Mouse (Mus musculus): ENCODE results near the gene Myh6.
"Not testable (repeated sequence)": the region's sequence is repeated elsewhere in the genome, so short reads cannot be mapped to it uniquely, and the experiment has no call there.

Myh6 gene

DNA sequence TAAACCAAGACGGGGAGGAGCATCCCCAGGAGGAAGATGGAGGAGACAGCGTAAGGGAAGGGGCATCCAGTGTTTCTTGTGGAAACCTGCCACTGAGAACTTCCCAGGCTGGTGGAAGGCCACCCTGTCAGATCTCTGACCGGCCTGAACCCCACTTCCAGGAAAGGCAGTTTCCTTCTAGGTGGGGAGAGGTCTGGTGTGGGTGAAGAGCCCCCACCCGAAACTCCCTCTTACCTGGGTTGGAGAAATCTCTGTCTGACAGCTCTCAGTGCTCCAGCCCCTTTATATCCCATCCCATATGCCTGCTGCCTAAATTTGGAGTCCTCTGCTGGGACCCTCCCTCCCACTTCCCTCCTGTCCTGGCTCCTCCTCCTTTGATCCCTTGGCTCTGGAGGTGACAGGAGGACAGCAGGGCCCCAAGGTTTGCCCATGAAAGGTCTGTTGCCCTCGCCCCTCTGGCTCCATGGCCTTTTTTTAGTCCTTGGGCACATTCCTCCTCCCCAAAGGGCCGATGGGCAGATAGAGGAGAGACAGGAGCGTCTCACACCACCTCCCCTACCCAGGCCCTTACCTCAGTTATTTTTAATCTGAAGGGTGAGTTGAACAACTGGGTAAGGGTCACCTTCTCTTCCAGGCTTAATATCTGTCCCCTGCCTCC is at the start of gene Myh6:
Gene Myh6 (minus strand): TSS at position 608 of the 658 bp plus-strand sequence.
- no peak for DNase-seq (ENCODE audit: low spot score)

- DNase-seq (ENCODE audit: low spot score) = no peak
These were observed 49.0 kb upstream of the Myh6 start for GRCm38 (mm10) chr14:55015767-55016111.

- peak; percentile 93 for DNase-seq (ENCODE audit: low spot score)
These were observed 48.5 kb upstream of the Myh6 start, which contains the start of gene Ngdn for GRCm38 (mm10) chr14:55014991-55015766. Ngdn (plus strand) TSS chr14:55015454.

DNA sequence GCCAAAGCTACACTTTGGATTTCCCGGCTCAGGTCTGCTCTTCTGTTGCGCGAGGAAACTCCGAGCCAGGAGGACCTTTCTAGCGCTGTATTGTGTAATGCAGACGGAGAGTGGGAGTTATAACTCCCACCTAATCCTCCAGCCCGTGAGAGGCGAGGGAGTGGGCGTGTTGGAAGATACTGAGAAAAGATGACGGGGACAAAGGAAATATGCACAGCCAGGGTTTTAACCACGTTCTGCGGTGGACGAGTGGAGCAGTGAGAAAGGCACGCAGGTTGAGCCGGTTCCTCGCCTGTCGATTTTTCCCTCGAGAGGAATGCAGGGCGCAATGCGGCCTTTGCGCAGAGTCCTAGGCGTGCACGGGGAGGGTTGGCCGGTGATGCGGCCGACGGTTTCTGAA is 47.9 kb upstream of the Myh6 start:
- no peak for DNase-seq (ENCODE audit: low spot score)

DNA sequence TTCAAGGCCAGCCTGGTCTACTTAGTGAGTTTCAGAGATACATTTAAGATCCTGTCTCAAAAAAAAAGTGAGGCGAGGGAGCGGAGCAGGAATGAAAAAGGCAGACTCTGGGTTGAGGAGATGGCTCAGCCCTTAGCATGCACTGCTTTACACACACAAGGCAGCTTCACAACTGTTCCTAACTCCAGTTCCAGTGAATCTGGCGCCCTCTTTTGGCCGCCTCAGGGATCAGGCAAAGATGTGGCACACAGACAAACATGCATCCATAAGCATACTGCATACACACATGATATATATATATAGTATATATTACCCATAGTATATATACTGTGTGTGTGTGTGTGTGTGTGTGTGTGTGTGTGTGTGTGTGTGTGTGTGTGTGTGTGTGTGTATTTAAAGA is 44.4 kb upstream of the Myh6 start:
- DNase-seq (ENCODE audit: low spot score) = no peak

DNA sequence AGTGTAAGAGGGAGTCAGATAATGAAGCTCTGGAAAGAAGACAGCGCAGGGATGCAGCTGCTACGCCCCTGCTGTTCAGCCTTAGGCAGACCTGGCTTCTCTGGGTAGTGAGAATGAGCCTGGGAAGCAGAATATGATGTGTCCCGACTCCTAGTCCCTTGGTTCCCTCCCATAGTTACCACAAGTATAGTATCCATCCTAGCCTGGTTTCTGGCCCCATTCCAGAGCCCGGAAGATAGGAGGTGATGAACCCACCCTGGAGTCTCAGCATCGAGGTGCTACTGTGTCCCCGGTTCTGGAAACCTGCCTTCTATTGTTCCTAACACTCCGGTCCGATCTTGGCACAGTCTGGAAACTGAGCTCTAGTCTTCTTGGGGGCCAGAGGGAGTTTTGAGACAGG is 41.7 kb upstream of the Myh6 start:
- no peak for DNase-seq (ENCODE audit: low spot score)

DNA sequence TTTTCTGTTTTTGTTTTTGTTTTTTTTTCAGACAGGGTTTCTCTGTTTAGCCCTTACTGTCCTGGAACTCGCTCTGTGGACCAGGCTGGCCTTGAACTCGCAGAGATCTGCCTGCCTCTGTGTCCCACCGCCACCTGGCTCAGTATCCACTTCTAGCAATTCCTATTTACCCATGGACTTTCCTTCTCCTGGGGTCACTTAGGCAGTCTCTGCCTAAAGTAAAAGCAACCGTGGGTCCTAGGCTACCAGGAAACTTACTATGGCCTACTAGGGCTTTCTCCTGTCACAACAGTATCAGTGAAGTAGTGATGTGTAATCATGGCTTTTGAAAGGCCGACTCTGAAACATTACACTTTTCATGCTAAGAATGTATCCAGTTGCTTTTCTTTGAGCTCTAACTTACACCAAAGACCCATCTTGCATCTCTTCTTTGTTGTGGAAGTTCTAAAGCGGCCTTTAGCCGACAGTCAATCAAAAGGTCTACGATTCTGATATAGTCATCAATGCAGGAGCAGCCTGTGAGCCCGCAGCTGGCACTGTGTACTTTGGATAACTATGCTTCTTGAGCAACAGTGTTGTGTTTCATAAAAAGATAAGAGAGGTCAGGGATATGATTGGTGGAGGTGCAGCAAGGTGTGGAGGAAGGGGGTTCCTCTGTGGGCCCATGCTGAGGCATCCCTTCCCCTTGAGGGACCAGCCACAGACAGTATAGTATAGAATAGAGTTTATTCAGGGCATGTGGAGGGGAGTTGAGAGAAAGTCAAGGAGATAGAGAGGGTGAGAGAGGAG is 40.6 kb upstream of the Myh6 start:
- DNase-seq (ENCODE audit: low spot score) = no peak

- DNase-seq (ENCODE audit: low spot score) = no peak
These were observed 39.8 kb upstream of the Myh6 start for GRCm38 (mm10) chr14:55006541-55006940.

GRCm38 (mm10) chr14:55005967-55006366 is 39.2 kb upstream of the Myh6 start:
- no peak for DNase-seq (ENCODE audit: low spot score)

DNA sequence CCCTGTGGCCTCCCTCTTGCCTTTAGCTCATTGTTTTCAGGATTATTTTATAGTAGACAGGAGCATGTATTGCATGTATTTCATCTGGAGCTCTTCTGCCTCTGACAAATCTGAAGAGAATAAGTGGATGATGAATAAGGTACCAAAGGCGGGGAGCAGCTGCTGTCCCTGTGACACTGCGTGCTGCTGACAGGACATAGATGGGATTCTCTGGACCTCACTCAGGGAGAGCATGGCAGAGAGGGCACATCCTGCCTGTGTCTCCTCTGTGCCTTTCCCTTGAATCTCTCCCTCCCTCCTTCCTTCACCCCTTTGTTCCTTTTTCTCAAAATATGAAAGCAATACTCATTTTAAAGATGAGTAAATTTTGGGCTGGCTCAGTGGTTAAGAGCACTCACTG is 38.8 kb upstream of the Myh6 start:
- no peak for DNase-seq (ENCODE audit: low spot score)

GRCm38 (mm10) chr14:55003878-55004855 is 37.4 kb upstream of the Myh6 start:
- DNase-seq (ENCODE audit: low spot score) = no peak

- DNase-seq (ENCODE audit: low spot score) = no peak
These were observed 36.0 kb upstream of the Myh6 start for GRCm38 (mm10) chr14:55002687-55003120.

DNA sequence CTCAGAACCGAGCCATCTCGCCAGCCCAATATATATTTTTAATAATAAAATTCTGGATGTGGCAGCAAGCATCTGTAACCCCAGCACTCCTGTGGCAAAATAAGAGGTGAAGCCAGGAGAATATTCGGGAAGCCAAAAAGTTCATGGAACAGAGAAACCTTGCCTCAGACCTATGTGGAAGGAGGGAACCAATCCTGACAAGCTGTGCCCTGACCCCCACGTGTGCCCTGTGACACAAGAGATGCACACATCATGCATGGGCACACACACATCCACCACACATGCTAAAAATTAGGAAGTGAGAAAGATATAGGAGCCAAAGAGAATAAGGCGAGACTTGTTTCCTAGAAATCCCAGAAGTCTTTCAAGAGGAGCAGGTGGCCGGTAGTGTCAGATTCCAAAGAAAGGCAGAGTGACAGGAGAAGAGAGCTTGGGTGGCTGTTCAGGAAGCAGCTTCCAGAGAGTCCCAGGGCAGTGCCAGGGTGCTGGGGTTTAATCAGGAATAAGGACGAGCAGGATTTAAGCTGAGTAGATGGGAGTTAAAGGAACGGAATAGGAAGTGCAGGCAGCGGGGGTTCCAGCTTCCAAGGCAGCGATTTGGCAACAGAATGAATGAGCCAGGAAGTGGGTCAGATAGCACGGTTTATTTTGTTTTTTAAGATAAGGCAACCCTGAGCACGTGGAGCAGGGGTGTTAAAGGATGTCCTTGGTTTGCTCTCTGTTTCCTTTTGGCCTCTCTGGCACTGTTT is 35.4 kb upstream of the Myh6 start:
- no peak for DNase-seq (ENCODE audit: low spot score)

DNA sequence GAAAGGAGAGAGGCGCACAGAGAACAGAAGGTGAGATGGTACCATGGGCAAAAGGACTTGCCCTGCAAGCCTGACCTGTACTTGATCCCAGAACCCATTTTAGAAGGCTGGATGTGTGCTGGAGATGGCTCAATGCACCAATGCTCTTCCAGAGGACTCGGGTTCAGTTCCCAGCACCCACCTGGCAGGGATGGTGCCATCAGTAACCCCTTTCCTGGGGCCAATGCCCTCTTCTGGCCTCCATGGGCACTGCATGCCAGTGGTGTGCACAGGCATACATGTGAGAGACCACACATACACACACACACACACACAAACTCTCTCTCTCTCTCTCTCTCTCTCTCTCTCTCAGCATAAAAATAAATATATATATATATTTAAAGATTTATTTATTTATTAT is 34.7 kb upstream of the Myh6 start:
- DNase-seq (ENCODE audit: low spot score) = no peak

GRCm38 (mm10) chr14:55000814-55001213 is 34.1 kb upstream of the Myh6 start:
- DNase-seq (ENCODE audit: low spot score) = no peak

DNA sequence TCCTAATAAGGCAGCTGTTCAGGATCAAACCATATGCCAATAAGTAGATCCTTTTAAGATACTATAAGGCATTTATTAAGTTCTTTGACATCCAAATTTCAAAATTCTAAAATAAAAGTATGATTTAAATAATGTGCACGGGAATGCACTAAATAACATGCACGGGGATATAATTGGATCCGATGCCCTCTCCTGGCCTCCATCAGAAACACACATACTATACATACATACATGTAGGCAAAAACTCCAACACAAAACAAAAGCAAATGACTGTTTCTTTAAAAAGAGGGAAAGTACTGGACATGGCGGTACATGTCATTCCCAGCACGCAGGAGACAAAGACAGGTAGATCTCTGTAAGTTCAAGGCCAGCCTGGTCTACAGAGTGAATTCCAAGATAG is 33.1 kb upstream of the Myh6 start:
- not testable (repeated sequence) for DNase-seq (ENCODE audit: low spot score)

DNA sequence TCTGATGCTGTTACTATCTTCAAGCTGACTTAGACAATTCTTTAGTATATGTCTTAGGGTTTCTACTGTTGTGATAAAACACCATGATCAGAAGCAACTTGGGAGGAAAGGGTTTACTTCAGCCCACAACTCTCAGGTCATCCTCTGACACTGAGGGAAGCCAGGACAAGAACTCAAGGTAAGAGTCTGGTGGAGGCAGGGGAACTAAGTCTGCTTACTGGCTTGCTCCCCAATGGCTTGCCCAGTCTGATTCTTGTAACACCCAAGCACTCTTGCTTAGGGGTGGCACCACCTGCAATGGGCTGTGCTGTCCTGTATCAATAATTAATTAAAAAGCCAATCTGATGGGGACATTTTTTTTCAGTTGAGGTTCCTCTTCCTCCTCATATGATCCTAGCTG is 32.0 kb upstream of the Myh6 start:
- no peak for DNase-seq (ENCODE audit: low spot score)

DNA sequence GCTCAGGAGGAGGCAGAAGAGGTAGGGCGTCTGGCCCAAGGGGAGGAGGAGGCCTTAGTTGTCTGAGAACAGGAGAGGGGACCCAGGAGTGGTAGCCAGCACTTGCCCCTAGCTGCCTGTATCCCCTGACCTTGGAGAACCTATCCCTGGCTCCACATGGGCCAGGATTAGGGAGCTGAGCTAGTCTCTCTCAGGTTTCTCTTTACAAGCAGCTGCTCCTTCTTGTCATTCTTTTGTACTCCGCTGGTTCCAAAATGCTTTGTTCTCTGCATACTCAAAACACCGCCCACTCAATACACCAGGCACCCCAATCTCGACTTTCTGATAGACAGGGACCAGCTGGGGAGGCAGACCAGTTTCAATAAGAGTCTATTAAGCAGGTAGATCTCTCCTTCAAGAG is 30.6 kb upstream of the Myh6 start:
- no peak for DNase-seq (ENCODE audit: low spot score)

- no peak for DNase-seq (ENCODE audit: low spot score)
These were observed 30.1 kb upstream of the Myh6 start for GRCm38 (mm10) chr14:54996793-54997192.

DNA sequence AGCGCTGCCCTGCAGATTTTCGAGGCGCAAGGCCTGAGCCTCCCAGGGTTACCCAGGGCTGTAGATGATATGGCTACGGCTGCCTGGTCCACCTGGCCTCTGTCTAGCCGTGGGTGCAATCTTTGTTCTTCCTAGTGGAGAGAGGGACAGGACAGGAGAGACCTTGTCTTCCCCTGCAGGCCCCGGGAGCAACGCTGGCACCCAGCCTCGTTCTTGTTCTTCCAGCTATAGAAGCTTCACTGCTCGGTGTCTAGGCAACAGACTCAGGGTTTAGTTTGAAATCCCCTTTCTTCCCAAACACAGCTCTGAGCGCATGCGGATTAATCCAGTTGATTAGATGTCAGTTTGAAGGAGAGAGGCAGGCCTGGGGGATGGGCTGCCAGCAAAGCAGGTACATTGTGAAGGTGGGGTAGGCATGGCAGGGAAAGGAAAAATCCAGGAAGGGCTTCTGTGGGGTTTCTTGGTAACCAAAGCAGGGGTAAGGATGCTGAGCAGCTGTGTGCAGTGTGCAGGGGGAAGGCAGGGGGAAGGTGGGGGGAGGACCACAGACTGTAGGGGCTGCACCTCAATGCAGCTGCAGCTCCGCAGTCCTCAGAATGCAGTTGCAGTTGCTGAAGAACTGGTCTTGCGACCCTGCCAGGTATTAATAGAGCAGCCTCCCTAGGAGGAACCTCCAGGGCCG is 28.9 kb upstream of the Myh6 start:
- DNase-seq (ENCODE audit: low spot score) = no peak

- no peak for DNase-seq (ENCODE audit: low spot score)
These were observed 28.1 kb upstream of the Myh6 start for GRCm38 (mm10) chr14:54994869-54995186.
